17 mouse cellular contexts compared by ENCODE assay signal in the genomic region with DNA sequence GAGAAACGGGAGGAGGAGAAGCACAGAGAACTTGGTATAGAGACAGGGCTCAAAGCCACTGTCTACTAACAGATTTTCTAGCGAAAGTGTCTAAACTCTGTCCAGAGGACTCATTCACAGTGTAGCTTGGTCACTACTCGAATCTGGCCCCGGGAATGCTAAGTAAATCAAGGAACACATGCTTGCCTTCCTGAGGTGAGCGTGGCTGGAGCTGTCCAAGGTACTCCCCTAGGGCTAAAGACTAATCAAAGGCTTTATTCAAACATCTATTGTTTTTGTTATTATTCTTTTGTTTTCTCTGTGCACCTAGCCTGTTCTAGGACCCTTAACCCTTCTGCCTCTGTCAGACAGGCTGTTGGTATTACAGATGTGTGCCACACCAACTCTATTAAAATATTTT. TPM values are rescaled to one million over a fixed set of nuclear protein-coding genes. Genes with fewer than 3 reads are reported as not detected.
A peak's percentile ranks its signal among the peaks of the same experiment; 100 is the strongest.
DNase-seq lines count a peak whose midpoint lies in the region; ATAC-seq and TF ChIP-seq lines count a peak whose summit lies in the region.
"Had no signal": no experiment of that assay in that cellular context is flagged by ENCODE, and none has a peak within 500 bp of the region (broad histone marks: within the 10 kb centered on the region; RNA-seq: fewer than 3 reads in every experiment).

No protein-coding gene starts in this region.

- peak; percentile 76 for DNase-seq in embryo, embryonic 10 days (ENCODE audit: low spot score)
- no peak for DNase-seq in embryo, embryonic 9.5 days (ENCODE audit: extremely low spot score)
- peak; percentile 26 for DNase-seq in ovary, postnatal 36 days (ENCODE audit: low spot score)
- no peak for DNase-seq in ovary, postnatal 10 days (ENCODE audit: low spot score)
- DNase-seq in c-Kit-positive CD71-positive TER-119-negative erythroid progenitor cells, embryonic 14.5 days (ENCODE audit: low read depth): peak; percentile 32
- DNase-seq in stomach, postnatal 0 days (ENCODE audit: low spot score): peak; percentile 64
- no peak for DNase-seq in layer of hippocampus, adult 8-10 months (ENCODE audit: low spot score in 2 of 2)
- no peak for DNase-seq in right cerebral cortex, adult 2 months (ENCODE audit: low spot score in 2 of 2)
- DNase-seq: cerebellum, postnatal 10 days; layer of hippocampus, postnatal 36 days; lung, postnatal 4 days had no signal

- H3K36me3 ChIP-seq in stomach, postnatal 0 days (ENCODE audit: control insufficient read depth, insufficient read depth, low read length): no peaks in the 10 kb centered on the region
- H3K36me3 ChIP-seq: heart, embryonic 12.5 days; hindbrain, embryonic 15.5 days; kidney, embryonic 15.5 days; limb, embryonic 15.5 days; neural tube, embryonic 15.5 days had no signal

- no peak overlapping the region for H3K9ac ChIP-seq in stomach, postnatal 0 days (ENCODE audit: low read length)
- H3K9ac ChIP-seq: heart, embryonic 12.5 days; hindbrain, embryonic 15.5 days; kidney, embryonic 15.5 days; limb, embryonic 15.5 days; neural tube, embryonic 15.5 days had no signal

- no peaks in the 10 kb centered on the region for H3K27me3 ChIP-seq in stomach, postnatal 0 days (ENCODE audit: control insufficient read depth, insufficient read depth, low read length)
- H3K27me3 ChIP-seq: hindbrain, embryonic 15.5 days; kidney, embryonic 15.5 days; neural tube, embryonic 15.5 days had no signal

- no peak overlapping the region for H3K4me2 ChIP-seq in stomach, postnatal 0 days (replicated peaks; ENCODE audit: low read depth)
- H3K4me2 ChIP-seq: heart, embryonic 12.5 days; hindbrain, embryonic 15.5 days; kidney, embryonic 15.5 days; limb, embryonic 15.5 days; neural tube, embryonic 15.5 days had no signal

- TF ChIP-seq EP300 in stomach, postnatal 0 days (optimal IDR thresholded peaks at IDR 0.05): no peak

- H3K27ac ChIP-seq in stomach, postnatal 0 days (replicated peaks): no peak overlapping the region
- H3K27ac ChIP-seq: hindbrain, embryonic 15.5 days; kidney, embryonic 15.5 days; limb, embryonic 15.5 days; neural tube, embryonic 15.5 days had no signal

- no peaks in the 10 kb centered on the region for H3K4me1 ChIP-seq in stomach, postnatal 0 days (replicated peaks; ENCODE audit: control insufficient read depth, insufficient read depth)

- H3K4me3 ChIP-seq in stomach, postnatal 0 days (ENCODE audit: low read depth, low read length): no peak overlapping the region
- H3K4me3 ChIP-seq: heart, embryonic 12.5 days; hindbrain, embryonic 15.5 days; kidney, embryonic 15.5 days; limb, embryonic 15.5 days; neural tube, embryonic 15.5 days had no signal

- TF ChIP-seq CTCF in stomach, postnatal 0 days (IDR thresholded peaks at IDR 0.05; ENCODE audit: low read depth): no peak

- no peaks in the 10 kb centered on the region for H3K9me3 ChIP-seq in stomach, postnatal 0 days (ENCODE audit: control insufficient read depth, low read length)
- H3K9me3 ChIP-seq: heart, embryonic 12.5 days; hindbrain, embryonic 15.5 days; kidney, embryonic 15.5 days; limb, embryonic 15.5 days; neural tube, embryonic 15.5 days had no signal

- 9% methylated on average over 5 of the region's 5 CpGs for WGBS in stomach, postnatal 0 days

- no peak for ATAC-seq in stomach, postnatal 0 days (ENCODE audit: low FRiP score, low TSS enrichment)
- ATAC-seq: midbrain, embryonic 16.5 days had no signal

RNA-seq across cellular contexts. Expression of a gene that starts 4.0 kb away (rescaled TPM):
- 4.3 and 4.8 TPM in 2 replicates for polyA plus RNA-seq in stomach, postnatal 0 days (2015; fragmentation: Nextera tagmentation; extraction: Ambion mirVana)
- total RNA-seq in layer of hippocampus, adult 8-10 months (2022): 10 to 100 TPM; 23.1 to 36.3 (median 29.6) TPM

RNA-seq across cellular contexts. Expression of a gene that starts 11.7 kb away (rescaled TPM):
- polyA plus RNA-seq in stomach, postnatal 0 days (2015; fragmentation: Nextera tagmentation; extraction: Ambion mirVana): 0.04 and 0.05 TPM in 2 replicates
- total RNA-seq in layer of hippocampus, adult 8-10 months (2022): 1 to 10 TPM; 2.1 to 3.8 (median 2.8) TPM

RNA-seq across cellular contexts. Expression of a gene that starts 13.7 kb away (rescaled TPM):
- 5.5 TPM in 2 replicates for polyA plus RNA-seq in stomach, postnatal 0 days (2015; fragmentation: Nextera tagmentation; extraction: Ambion mirVana)
- total RNA-seq in layer of hippocampus, adult 8-10 months (2022): 10 to 100 TPM; 15.7 to 21.2 (median 18.9) TPM

RNA-seq across cellular contexts. Expression of a gene that starts 28.6 kb away (rescaled TPM):
- polyA plus RNA-seq in stomach, postnatal 0 days (2015; fragmentation: Nextera tagmentation; extraction: Ambion mirVana): 3.0 and 3.5 TPM in 2 replicates
- 10 to 100 TPM; 61.9 to 71.8 (median 68.3) TPM for total RNA-seq in layer of hippocampus, adult 8-10 months (2022)

RNA-seq across cellular contexts. Expression of a gene that starts 42.0 kb away (rescaled TPM):
- 159 and 166 TPM in 2 replicates for polyA plus RNA-seq in stomach, postnatal 0 days (2015; fragmentation: Nextera tagmentation; extraction: Ambion mirVana)
- 10 to 100 TPM; 75.1 to 78.6 (median 77.7) TPM for total RNA-seq in layer of hippocampus, adult 8-10 months (2022)

Comparison
In these comparisons a context has a peak if more than half of its experiments do, and no peak if none do; other contexts are left out.
1. DNase-seq: peak in embryo, embryonic 10 days (single experiment), ovary, postnatal 36 days (single experiment), c-Kit-positive CD71-positive TER-119-negative erythroid progenitor cells, embryonic 14.5 days (single experiment) and stomach, postnatal 0 days (single experiment); none in embryo, embryonic 9.5 days (single experiment), ovary, postnatal 10 days (single experiment), layer of hippocampus, adult 8-10 months (0 of 2) and right cerebral cortex, adult 2 months (0 of 2).